Mouse (Mus musculus) right cerebral cortex, postnatal 25 days (tissue): ENCODE measurements around the gene Trim27.

Source experiments
- DNase-seq: peaks from one replicate; pipeline ENCODE4 v3.0.0; 2022

The Trim27 gene

GRCm38 (mm10) chr13:21179367-21179723, at the start of gene Trim27:
Gene Trim27 (plus strand): TSS chr13:21179445.
- no peak for DNase-seq

GRCm38 (mm10) chr13:21142421-21142820, 36.8 kb upstream of the Trim27 start:
- DNase-seq: no peak

- DNase-seq: no peak
These were observed 33.5 kb upstream of the Trim27 start, which contains the start of gene Olfr1368 for GRCm38 (mm10) chr13:21145767-21146166. Gene Olfr1368 (minus strand): TSS chr13:21145867.

GRCm38 (mm10) chr13:21155888-21156287, 23.4 kb upstream of the Trim27 start:
- no peak for DNase-seq

- DNase-seq: no peak
These were observed 21.2 kb upstream of the Trim27 start for GRCm38 (mm10) chr13:21158071-21158470.

GRCm38 (mm10) chr13:21158785-21159474, 20.3 kb upstream of the Trim27 start:
- peak; percentile 76 for DNase-seq

GRCm38 (mm10) chr13:21159475-21159819, 19.8 kb upstream of the Trim27 start:
- DNase-seq: peak; percentile 21

- no peak for DNase-seq
These were observed 19.2 kb upstream of the Trim27 start for GRCm38 (mm10) chr13:21160041-21160511.

GRCm38 (mm10) chr13:21160657-21161590, 18.3 kb upstream of the Trim27 start:
- DNase-seq: peak; percentile 89

GRCm38 (mm10) chr13:21161591-21161990, 17.7 kb upstream of the Trim27 start:
- DNase-seq: no peak

- DNase-seq: no peak
These were observed 16.7 kb upstream of the Trim27 start for GRCm38 (mm10) chr13:21162591-21162990.

- peak; percentile 74 for DNase-seq
These were observed 12.0 kb upstream of the Trim27 start for GRCm38 (mm10) chr13:21166936-21167909.

- no peak for DNase-seq
These were observed 11.3 kb upstream of the Trim27 start for GRCm38 (mm10) chr13:21167910-21168300.

GRCm38 (mm10) chr13:21168371-21169011, 10.8 kb upstream of the Trim27 start:
- DNase-seq: peak; percentile 23

- DNase-seq: no peak
These were observed 10.1 kb upstream of the Trim27 start for GRCm38 (mm10) chr13:21169121-21169656.

GRCm38 (mm10) chr13:21169657-21170430, 9.4 kb upstream of the Trim27 start:
- DNase-seq: peak; percentile 69

GRCm38 (mm10) chr13:21170431-21171155, 8.7 kb upstream of the Trim27 start:
- no peak for DNase-seq

- DNase-seq: no peak
These were observed 8.1 kb upstream of the Trim27 start for GRCm38 (mm10) chr13:21171156-21171530.

GRCm38 (mm10) chr13:21171600-21172150, 7.6 kb upstream of the Trim27 start:
- DNase-seq: peak; percentile 19
